Mouse (Mus musculus) left cerebral cortex, adult 11 months (tissue): Measurements from ENCODE around the gene Esrp2.

Source experiments
- DNase-seq: peaks from one replicate; pipeline ENCODE4 v3.0.0; 2022; ENCODE audit warnings: low spot score

Gene Esrp2

GRCm38 (mm10) chr8:106136156-106137130 lies at the start of gene Esrp2:
Gene Esrp2, minus strand, starts transcription at chr8:106136974.
- DNase-seq: no peak

GRCm38 (mm10) chr8:106186394-106186793 lies 49.6 kb upstream of the Esrp2 start:
- DNase-seq: no peak

- no peak for DNase-seq
Measured at GRCm38 (mm10) chr8:106185628-106186270, 49.0 kb upstream of the Esrp2 start.

GRCm38 (mm10) chr8:106178428-106178827 lies 41.7 kb upstream of the Esrp2 start:
- DNase-seq: no peak

GRCm38 (mm10) chr8:106177594-106177993 lies 40.8 kb upstream of the Esrp2 start:
- no peak for DNase-seq

GRCm38 (mm10) chr8:106176891-106177290 lies 40.1 kb upstream of the Esrp2 start:
- DNase-seq: no peak

- DNase-seq: no peak
Measured at GRCm38 (mm10) chr8:106173566-106173965, 36.8 kb upstream of the Esrp2 start.

GRCm38 (mm10) chr8:106169934-106170480 lies 33.2 kb upstream of the Esrp2 start:
- DNase-seq: no peak

- peak; percentile 50 for DNase-seq
Measured at GRCm38 (mm10) chr8:106169017-106169933, 32.5 kb upstream of the Esrp2 start.

GRCm38 (mm10) chr8:106168356-106169016 lies 31.7 kb upstream of the Esrp2 start, which contains the start of gene Slc7a6:
Gene Slc7a6, plus strand, starts transcription at chr8:106168857.
- DNase-seq: peak; percentile 83

GRCm38 (mm10) chr8:106165460-106165859 lies 28.7 kb upstream of the Esrp2 start:
- peak; percentile 60 for DNase-seq

- DNase-seq: no peak
Measured at GRCm38 (mm10) chr8:106163251-106163650, 26.5 kb upstream of the Esrp2 start.

- DNase-seq: no peak
Measured at GRCm38 (mm10) chr8:106159876-106160275, 23.1 kb upstream of the Esrp2 start.

- no peak for DNase-seq
Measured at GRCm38 (mm10) chr8:106158381-106158780, 21.6 kb upstream of the Esrp2 start.

- no peak for DNase-seq
Measured at GRCm38 (mm10) chr8:106157419-106157818, 20.6 kb upstream of the Esrp2 start.

GRCm38 (mm10) chr8:106152876-106153275 lies 16.1 kb upstream of the Esrp2 start:
- DNase-seq: no peak

- no peak for DNase-seq
Measured at GRCm38 (mm10) chr8:106151041-106151440, 14.3 kb upstream of the Esrp2 start.

- no peak for DNase-seq
Measured at GRCm38 (mm10) chr8:106150653-106151000, 13.9 kb upstream of the Esrp2 start.

GRCm38 (mm10) chr8:106149801-106150652 lies 13.3 kb upstream of the Esrp2 start, which contains the start of gene Pla2g15:
Gene Pla2g15, plus strand, starts transcription at chr8:106150399.
- DNase-seq: peak; percentile 90

GRCm38 (mm10) chr8:106149025-106149424 lies 12.3 kb upstream of the Esrp2 start:
- DNase-seq: no peak
